Mouse (Mus musculus) right cerebral cortex, postnatal 36 days (tissue): ENCODE data around the gene Acad8.
A peak's percentile ranks its signal among the peaks of the same experiment; 100 is the strongest.

Experiments used
- DNase-seq, 2 experiments: peaks; one replicate each; pipeline ENCODE4 v3.0.0; 2022; ENCODE audit warnings: low spot score in 2 of 2, mixed read lengths in 1 of 2

The Acad8 gene

GRCm38 (mm10) chr9:26999461-27000395 lies at the start of gene Acad8, which contains the start of gene Thyn1:
Gene Acad8 (minus strand): TSS chr9:26999566.
Gene Thyn1 (plus strand): TSS chr9:26999710.
- DNase-seq, result peak; percentile 95 to 97

- no peak for DNase-seq
These were observed 44.5 kb upstream of the Acad8 start for GRCm38 (mm10) chr9:27043892-27044291.

- DNase-seq, result no peak
These were observed 31.4 kb upstream of the Acad8 start for GRCm38 (mm10) chr9:27030763-27031100.

- DNase-seq, result peak; percentile 96
These were observed 30.7 kb upstream of the Acad8 start, which contains the start of the genes Vps26b and Ncapd3 for GRCm38 (mm10) chr9:27029828-27030762. Gene Vps26b (minus strand): TSS chr9:27030065. Gene Ncapd3 (plus strand): TSS chr9:27030175.

- DNase-seq, result peak; percentile 67 to 72
These were observed 29.9 kb upstream of the Acad8 start for GRCm38 (mm10) chr9:27029022-27029827.

- DNase-seq, result no peak
These were observed 27.3 kb upstream of the Acad8 start for GRCm38 (mm10) chr9:27026708-27027107.

GRCm38 (mm10) chr9:27023681-27024080 lies 24.3 kb upstream of the Acad8 start:
- no peak for DNase-seq

GRCm38 (mm10) chr9:27018961-27019360 lies 19.6 kb upstream of the Acad8 start:
- no peak for DNase-seq

GRCm38 (mm10) chr9:27011572-27011971 lies 12.2 kb upstream of the Acad8 start:
- DNase-seq, result no peak

- no peak for DNase-seq
These were observed 9.9 kb upstream of the Acad8 start for GRCm38 (mm10) chr9:27009231-27009630.

GRCm38 (mm10) chr9:27006866-27007265 lies 7.5 kb upstream of the Acad8 start:
- DNase-seq, result no peak

GRCm38 (mm10) chr9:27005933-27006332 lies 6.6 kb upstream of the Acad8 start:
- no peak for DNase-seq

GRCm38 (mm10) chr9:27005231-27005630 lies 5.9 kb upstream of the Acad8 start:
- no peak for DNase-seq

- no peak for DNase-seq
These were observed 501 bp downstream of the Acad8 start for GRCm38 (mm10) chr9:26998669-26999460.

GRCm38 (mm10) chr9:26997501-26997900 lies 1.9 kb downstream of the Acad8 start:
- DNase-seq, result no peak

GRCm38 (mm10) chr9:26997062-26997461 lies 2.3 kb downstream of the Acad8 start:
- DNase-seq, result no peak

- DNase-seq, result no peak
These were observed 5.5 kb downstream of the Acad8 start for GRCm38 (mm10) chr9:26993900-26994299.

GRCm38 (mm10) chr9:26993118-26993517 lies 6.2 kb downstream of the Acad8 start:
- no peak for DNase-seq

- DNase-seq, result no peak
These were observed 9.2 kb downstream of the Acad8 start for GRCm38 (mm10) chr9:26990181-26990580.

- DNase-seq, result no peak
These were observed 13.6 kb downstream of the Acad8 start for GRCm38 (mm10) chr9:26985668-26986277.
